Mouse (Mus musculus) midbrain, embryonic 11.5 days (tissue): ENCODE measurements around the gene Ifne. TPM values are rescaled to one million over a fixed set of nuclear protein-coding genes. Genes with fewer than 3 reads are reported as not detected.
"Not testable (repeated sequence)": the region's sequence is repeated elsewhere in the genome, so short reads cannot be mapped to it uniquely, and the experiment has no call there.

ENCODE experiments used
- ATAC-seq: fragments of 200-750 bp; cut with Nextera tagmentation; 2 replicates; pipeline ENCODE4 v1.8.0; 2017; ENCODE audit warnings: moderate TSS enrichment, moderate library complexity; ENCODE audit not compliant: low FRiP score
- DNase-seq: peaks from one replicate; pipeline ENCODE4 v3.0.0; 2015; ENCODE audit warnings: low spot score; ENCODE audit errors: missing footprints
- H3K27ac ChIP-seq: fragments of 300-500 bp; sonication (generic); 2 replicates; pipeline ENCODE4 v1.5.1; 2014; ENCODE audit warnings: low read depth, low read length
- H3K27me3 ChIP-seq: fragments of 300-500 bp; sonication (generic); 2 replicates; pipeline ENCODE4 v1.6.1; 2014; ENCODE audit warnings: mild to moderate bottlenecking, low read length, moderate library complexity, mixed read lengths; ENCODE audit not compliant: control insufficient read depth, insufficient read depth
- H3K36me3 ChIP-seq: fragments of 300-500 bp; sonication (generic); 2 replicates; pipeline ENCODE4 v1.6.1; 2014; ENCODE audit warnings: mild to moderate bottlenecking, low read length, moderate library complexity, mixed read lengths; ENCODE audit not compliant: control insufficient read depth, insufficient read depth
- H3K4me1 ChIP-seq: fragments of 300-500 bp; sonication (generic); 2 replicates; pipeline ENCODE4 v1.6.1; 2014; ENCODE audit warnings: low read length; ENCODE audit not compliant: control insufficient read depth, insufficient read depth
- H3K4me2 ChIP-seq: fragments of 300-500 bp; sonication (generic); 2 replicates; pipeline ENCODE4 v1.6.1; 2014; ENCODE audit warnings: mild to moderate bottlenecking, moderate library complexity
- H3K4me3 ChIP-seq: fragments of 300-500 bp; sonication (generic); 2 replicates; pipeline ENCODE4 v1.5.1; 2014; ENCODE audit warnings: low read depth, low read length
- H3K9ac ChIP-seq: fragments of 300-500 bp; sonication (generic); 2 replicates; pipeline ENCODE4 v1.6.1; 2014; ENCODE audit warnings: low read length
- H3K9me3 ChIP-seq: fragments of 300-500 bp; sonication (generic); 2 replicates; pipeline ENCODE4 v1.6.1; 2016; ENCODE audit warnings: low read length; ENCODE audit not compliant: control insufficient read depth
- WGBS: fragments of 180-500 bp; shearing (Covaris S2); extraction: QIAGEN DNeasy Blood & Tissue Kit; methylation state at CpG from one replicate; pipeline ENCODE4 v1.1.7; 2014; 5-methylcytosine and 5-hydroxymethylcytosine counted together
- polyA plus RNA-seq: library from polyadenylated mRNA; unstranded; fragments of >200 nt; fragmentation: Nextera tagmentation; extraction: Ambion mirVana; gene quantifications from 2 replicates; pipeline ENCODE4 v1.2.1, GENCODE M21; 2014

The Ifne gene
- polyA plus RNA-seq, 1 experiment from 2014 or later, result not detected

GRCm38 (mm10) chr4:88851026-88851763, 28.8 kb downstream of the Ifne start:
- WGBS, result 28% methylated on average over 4 of the region's 4 CpGs
- Histone ChIP-seq H3K9ac (no peak overlapping the region), H3K4me2 (no peak overlapping the region), H3K27me3 (no peaks in the 10 kb centered on the region), H3K4me3 (no peak overlapping the region), H3K4me1 (no peaks in the 10 kb centered on the region), H3K27ac (no peak overlapping the region), H3K9me3 (no peaks in the 10 kb centered on the region), H3K36me3 (no peaks in the 10 kb centered on the region)
- no peak for ATAC-seq
- DNase-seq, result no peak

- Histone ChIP-seq H3K9ac (no peak within 1 kb of the TSS), H3K4me1 (no peaks in the 10 kb centered on the region), H3K4me3 (no peak within 1 kb of the TSS), H3K9me3 (no peaks in the 10 kb centered on the region), H3K27me3 (no peaks in the 10 kb centered on the region), H3K36me3 (no peaks in the 10 kb centered on the region), H3K27ac (no peak within 1 kb of the TSS), H3K4me2 (no peak within 1 kb of the TSS)
- 90% methylated on average over 1 of the region's 1 CpGs for WGBS
- DNase-seq (no peak), ATAC-seq (no peak)
Measured at GRCm38 (mm10) chr4:88849698-88850097, 30.3 kb downstream of the Ifne start, which contains the start of gene Ifna1. Gene Ifna1, plus strand, starts transcription at chr4:88850087.

GRCm38 (mm10) chr4:88845334-88845733, 34.7 kb downstream of the Ifne start:
- ATAC-seq, result no peak
- 43% methylated on average over 2 of the region's 2 CpGs for WGBS

GRCm38 (mm10) chr4:88841438-88841911, 38.5 kb downstream of the Ifne start, which contains the start of gene Ifna4:
Gene Ifna4, plus strand, starts transcription at chr4:88841861.
- Histone ChIP-seq H3K27me3 (no peaks in the 10 kb centered on the region), H3K9ac (no peak within 1 kb of the TSS), H3K27ac (no peak within 1 kb of the TSS), H3K4me2 (no peak within 1 kb of the TSS), H3K4me1 (no peaks in the 10 kb centered on the region), H3K36me3 (no peaks in the 10 kb centered on the region), H3K9me3 (no peaks in the 10 kb centered on the region), H3K4me3 (no peak within 1 kb of the TSS)
- no peak for ATAC-seq
- 29% methylated on average over 2 of the region's 2 CpGs for WGBS
- no peak for DNase-seq

More at GRCm38 (mm10) chr4:88845334-88845733, 34.7 kb downstream of the Ifne start:
- H3K9ac ChIP-seq, result no peak overlapping the region
- H3K27ac ChIP-seq, result no peak overlapping the region
- no peaks in the 10 kb centered on the region for H3K9me3 ChIP-seq
- no peak for DNase-seq
- H3K27me3 ChIP-seq, result no peaks in the 10 kb centered on the region
- no peak overlapping the region for H3K4me3 ChIP-seq
- no peaks in the 10 kb centered on the region for H3K36me3 ChIP-seq
- H3K4me2 ChIP-seq, result no peak overlapping the region
- H3K4me1 ChIP-seq, result no peaks in the 10 kb centered on the region

- Histone ChIP-seq H3K9me3 (no peaks in the 10 kb centered on the region), H3K9ac (no peak overlapping the region), H3K27ac (no peak overlapping the region), H3K27me3 (no peaks in the 10 kb centered on the region), H3K4me3 (no peak overlapping the region), H3K4me2 (no peak overlapping the region), H3K4me1 (no peaks in the 10 kb centered on the region), H3K36me3 (no peaks in the 10 kb centered on the region)
- 81% methylated on average over 3 of the region's 3 CpGs for WGBS
- no peak for DNase-seq
- ATAC-seq, result no peak
Measured at GRCm38 (mm10) chr4:88840058-88840457, 39.9 kb downstream of the Ifne start.

GRCm38 (mm10) chr4:88838828-88839227, 41.2 kb downstream of the Ifne start:
- DNase-seq, result no peak
- Histone ChIP-seq H3K27ac (no peak overlapping the region), H3K9me3 (no peaks in the 10 kb centered on the region), H3K4me3 (no peak overlapping the region), H3K4me2 (no peak overlapping the region), H3K36me3 (no peaks in the 10 kb centered on the region), H3K9ac (no peak overlapping the region), H3K4me1 (no peaks in the 10 kb centered on the region), H3K27me3 (no peaks in the 10 kb centered on the region)
- no peak for ATAC-seq
- 44% methylated on average over 3 of the region's 3 CpGs for WGBS

GRCm38 (mm10) chr4:88835225-88835624, 44.8 kb downstream of the Ifne start, which contains the start of gene Ifna5:
Gene Ifna5, plus strand, starts transcription at chr4:88835525.
- not testable (repeated sequence) for H3K27me3 ChIP-seq, DNase-seq, H3K4me2 ChIP-seq, H3K4me3 ChIP-seq, H3K9ac ChIP-seq, H3K36me3 ChIP-seq, H3K27ac ChIP-seq, ATAC-seq, H3K9me3 ChIP-seq, H3K4me1 ChIP-seq
- WGBS, result 64% methylated on average over 1 of the region's 1 CpGs

GRCm38 (mm10) chr4:88830523-88830922, 49.5 kb downstream of the Ifne start:
- H3K4me1 ChIP-seq, result no peaks in the 10 kb centered on the region
- ATAC-seq (no peak), DNase-seq (no peak)
- no peak overlapping the region for H3K4me2 ChIP-seq
- no peaks in the 10 kb centered on the region for H3K27me3 ChIP-seq
- H3K9me3 ChIP-seq, result no peaks in the 10 kb centered on the region
- H3K36me3 ChIP-seq, result no peaks in the 10 kb centered on the region
- no peak overlapping the region for H3K9ac ChIP-seq
- 31% methylated on average over 4 of the region's 4 CpGs for WGBS
- no peak overlapping the region for H3K27ac ChIP-seq
- no peak overlapping the region for H3K4me3 ChIP-seq
